Mouse (Mus musculus) gastrocnemius, postnatal 25 days (tissue): Measurements from ENCODE around the gene Amdhd2. TPM values are rescaled to one million over a fixed set of nuclear protein-coding genes. Genes with fewer than 3 reads are reported as not detected.
A peak's percentile ranks its signal among the peaks of the same experiment; 100 is the strongest.

Experiments used
- DNase-seq: peaks from one replicate; pipeline ENCODE4 v3.0.0; 2022
- total RNA-seq, 2 experiments: library from RNA; stranded (reverse); gene quantifications; 1 replicate in 1 of 2; 2 replicates in 1 of 2; pipeline ENCODE4 v1.2.3; 2021

Gene Amdhd2
- total RNA-seq, 2 experiments from 2014 or later: 8.7 to 9.8 TPM

- DNase-seq: no peak
Measured at GRCm38 (mm10) chr17:24199252-24199651, 35.7 kb upstream of the Amdhd2 start.

GRCm38 (mm10) chr17:24197032-24197824, 33.7 kb upstream of the Amdhd2 start:
- DNase-seq: no peak

GRCm38 (mm10) chr17:24195349-24195748, 31.8 kb upstream of the Amdhd2 start:
- DNase-seq: no peak

GRCm38 (mm10) chr17:24193769-24194168, 30.2 kb upstream of the Amdhd2 start:
- DNase-seq: no peak

- DNase-seq: no peak
Measured at GRCm38 (mm10) chr17:24193268-24193667, 29.7 kb upstream of the Amdhd2 start.

GRCm38 (mm10) chr17:24192848-24193247, 29.3 kb upstream of the Amdhd2 start:
- no peak for DNase-seq

GRCm38 (mm10) chr17:24191481-24191880, 27.9 kb upstream of the Amdhd2 start:
- DNase-seq: peak; percentile 43

- DNase-seq: no peak
Measured at GRCm38 (mm10) chr17:24190934-24191333, 27.4 kb upstream of the Amdhd2 start.

GRCm38 (mm10) chr17:24174259-24174658, 10.7 kb upstream of the Amdhd2 start:
- no peak for DNase-seq

GRCm38 (mm10) chr17:24173423-24173822, 9.9 kb upstream of the Amdhd2 start:
- no peak for DNase-seq

GRCm38 (mm10) chr17:24171738-24172137, 8.2 kb upstream of the Amdhd2 start:
- no peak for DNase-seq

- DNase-seq: no peak
Measured at GRCm38 (mm10) chr17:24170729-24171128, 7.2 kb upstream of the Amdhd2 start.

- DNase-seq: no peak
Measured at GRCm38 (mm10) chr17:24170125-24170524, 6.6 kb upstream of the Amdhd2 start.

- DNase-seq: peak; percentile 91
Measured at GRCm38 (mm10) chr17:24169317-24170065, 5.9 kb upstream of the Amdhd2 start, which contains the start of gene Atp6v0c. Gene Atp6v0c, minus strand, starts transcription at chr17:24169702.

GRCm38 (mm10) chr17:24168590-24169277, 5.2 kb upstream of the Amdhd2 start:
- DNase-seq: peak; percentile 57

- DNase-seq: no peak
Measured at GRCm38 (mm10) chr17:24167891-24168505, 4.4 kb upstream of the Amdhd2 start.

- DNase-seq: no peak
Measured at GRCm38 (mm10) chr17:24167120-24167519, 3.6 kb upstream of the Amdhd2 start.

GRCm38 (mm10) chr17:24164566-24165259, 1.1 kb upstream of the Amdhd2 start:
- DNase-seq: no peak

GRCm38 (mm10) chr17:24162584-24163175, 886 bp downstream of the Amdhd2 start:
- DNase-seq: no peak

- no peak for DNase-seq
Measured at GRCm38 (mm10) chr17:24161466-24161865, 2.1 kb downstream of the Amdhd2 start.

- DNase-seq: no peak
Measured at GRCm38 (mm10) chr17:24157526-24157925, 6.0 kb downstream of the Amdhd2 start.
